Mouse (Mus musculus) cerebellum, adult 2 months (tissue): ENCODE measurements around the gene Fam104a. TPM values are rescaled to one million over a fixed set of nuclear protein-coding genes. Genes with fewer than 3 reads are reported as not detected.

Source experiments
- DNase-seq, 2 experiments: peaks; one replicate each; pipeline ENCODE4 v3.0.0; 2021
- H3K27ac ChIP-seq: fragments of 200-500 bp; 2 replicates; pipeline ENCODE4 v1.5.1; 2012; ENCODE audit warnings: low read length, control low read depth, inconsistent platforms; ENCODE audit not compliant: insufficient read depth
- H3K27me3 ChIP-seq: fragments of 200-500 bp; 2 replicates; pipeline ENCODE4 v1.6.1; 2012; ENCODE audit warnings: inconsistent platforms, mild to moderate bottlenecking, low read length, moderate library complexity; ENCODE audit not compliant: control insufficient read depth, insufficient read depth
- H3K4me1 ChIP-seq: fragments of 200-500 bp; 2 replicates; pipeline ENCODE4 v1.6.1; 2011; ENCODE audit warnings: low read length; ENCODE audit not compliant: control insufficient read depth, insufficient read depth
- H3K4me3 ChIP-seq: fragments of 200-500 bp; replicated peaks from 2 replicates; pipeline ENCODE3; 2011; ENCODE audit warnings: mild to moderate bottlenecking, low read depth, low read length, control low read depth; ENCODE audit not compliant: insufficient read depth
- CTCF ChIP-seq: fragments of 200-500 bp; IDR thresholded peaks from 2 replicates; pipeline ENCODE4 v1.5.1; 2011; ENCODE audit warnings: low read depth, mild to moderate bottlenecking, control low read depth, low read length, moderate library complexity, borderline replicate concordance; ENCODE audit not compliant: insufficient read depth
- POLR2A ChIP-seq: fragments of 200-500 bp; IDR thresholded peaks from 2 replicates; pipeline ENCODE4 v1.6.1; 2011; ENCODE audit warnings: low read length, control low read depth, borderline replicate concordance; ENCODE audit not compliant: insufficient read depth
- WGBS: fragments of 180-500 bp; shearing (Covaris S2); methylation state at CpG from one replicate; pipeline ENCODE4 v1.1.7; 2018; 5-methylcytosine and 5-hydroxymethylcytosine counted together
- polyA plus RNA-seq: library from polyadenylated mRNA; depleted of rRNA; stranded (reverse); fragments of >200 nt; gene quantifications from 2 replicates; pipeline ENCODE4 v1.2.3, GENCODE M21; 2012

The Fam104a gene
- polyA plus RNA-seq, 1 experiment: 32.9 TPM

DNA sequence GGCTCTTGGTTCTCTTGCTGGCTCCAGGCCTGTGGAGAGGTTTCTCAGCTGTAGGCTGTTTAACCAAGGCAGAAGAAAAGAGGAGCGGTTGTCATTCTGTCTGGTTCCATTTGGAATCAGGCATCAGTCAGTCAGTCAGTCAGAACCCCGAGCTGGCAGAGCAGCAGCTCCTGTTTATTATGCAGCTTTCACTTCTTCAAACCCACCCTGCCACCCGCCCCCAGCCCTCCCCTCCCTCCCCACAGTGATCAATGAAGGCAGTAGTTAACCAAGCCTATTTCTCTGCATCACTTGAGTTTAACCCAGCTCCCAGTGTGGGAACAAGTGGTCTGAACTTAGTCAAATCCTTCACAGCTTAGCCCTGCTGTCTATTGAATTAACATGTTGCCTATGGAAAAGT lies 7.9 kb upstream of the Fam104a start:
- WGBS: 60% methylated on average over 3 of the region's 3 CpGs
- no peak overlapping the region for H3K4me3 ChIP-seq
- no peak for DNase-seq
- no peak for TF ChIP-seq CTCF
- TF ChIP-seq POLR2A: no peak
- no peak overlapping the region for H3K27ac ChIP-seq
- H3K4me1 ChIP-seq: no peaks in the 10 kb centered on the region
- H3K27me3 ChIP-seq: no peaks in the 10 kb centered on the region

DNA sequence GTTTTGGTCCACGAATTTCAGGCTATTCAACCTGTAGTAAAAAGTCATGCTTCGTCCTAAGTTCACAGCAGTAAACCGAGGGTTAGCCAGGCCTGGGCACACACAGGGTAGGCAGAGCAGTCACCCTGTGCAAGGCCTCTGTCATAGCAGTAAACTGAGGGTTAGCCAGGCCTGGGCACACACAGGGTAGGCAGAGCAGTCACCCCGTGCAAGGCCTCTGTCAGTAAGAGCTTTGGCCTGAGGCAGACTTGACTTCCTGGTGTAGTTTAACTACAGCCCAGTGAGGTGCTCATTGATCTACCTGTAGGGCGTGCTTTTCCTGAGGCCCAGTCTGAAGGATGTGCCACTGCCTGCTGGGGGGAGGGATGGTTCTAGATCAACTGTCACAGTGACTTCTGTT lies 7.4 kb upstream of the Fam104a start:
- no peak overlapping the region for H3K27ac ChIP-seq
- H3K4me3 ChIP-seq: no peak overlapping the region
- no peak for DNase-seq
- no peaks in the 10 kb centered on the region for H3K4me1 ChIP-seq
- no peaks in the 10 kb centered on the region for H3K27me3 ChIP-seq
- no peak for TF ChIP-seq POLR2A
- TF ChIP-seq CTCF: no peak
- 91% methylated on average over 5 of the region's 5 CpGs for WGBS

GRCm38 (mm10) chr11:113690506-113690905 lies 6.6 kb upstream of the Fam104a start:
- no peak for DNase-seq
- WGBS: 93% methylated on average over 12 of the region's 12 CpGs
- Histone ChIP-seq H3K4me1 (no peaks in the 10 kb centered on the region), H3K4me3 (no peak overlapping the region), H3K27ac (no peak overlapping the region), H3K27me3 (no peaks in the 10 kb centered on the region)
- TF ChIP-seq POLR2A: no peak
- TF ChIP-seq CTCF: no peak

GRCm38 (mm10) chr11:113687031-113687430 lies 3.1 kb upstream of the Fam104a start:
- Histone ChIP-seq H3K4me3 (no peak overlapping the region), H3K4me1 (peaks cover 3% of the 10 kb centered on the region; the same call in 1 of the 2 replicates), H3K27ac (no peak overlapping the region), H3K27me3 (no peaks in the 10 kb centered on the region)
- TF ChIP-seq POLR2A (no peak), CTCF (no peak)
- WGBS: 68% methylated on average over 2 of the region's 2 CpGs
- no peak for DNase-seq

DNA sequence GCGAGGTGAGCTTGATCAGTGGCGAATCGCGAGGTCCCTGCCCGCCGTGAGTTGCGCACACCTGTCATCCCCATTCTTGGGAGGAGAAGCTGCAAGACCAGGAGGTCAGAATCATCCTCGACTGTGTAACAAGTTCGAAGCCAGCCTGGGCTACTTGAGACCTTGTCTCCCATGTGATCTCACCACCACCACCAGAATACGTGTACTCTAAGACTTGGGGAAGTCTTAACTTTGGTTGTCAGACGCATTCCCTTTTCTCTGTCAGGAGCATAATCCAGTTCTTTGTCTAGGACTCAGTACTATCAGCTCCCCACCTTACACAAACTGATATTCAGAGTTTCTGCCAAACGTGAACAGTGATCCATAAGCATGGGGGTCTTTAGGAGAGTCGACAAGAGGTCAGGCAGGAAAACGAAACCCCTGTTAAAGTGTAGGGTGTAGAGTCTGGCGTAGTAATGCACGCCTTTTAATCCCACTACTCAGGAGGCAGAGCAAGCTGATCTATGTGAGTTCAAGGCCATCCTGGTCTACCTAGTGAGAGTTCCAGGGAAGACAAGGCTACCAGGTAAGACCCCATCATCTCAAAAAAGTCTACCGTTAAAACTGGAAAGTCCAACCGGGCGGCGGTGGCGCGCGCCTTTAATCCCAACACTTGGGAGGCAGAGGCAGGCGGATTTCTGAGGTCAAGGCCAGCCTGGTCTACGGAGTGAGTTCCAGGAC lies 912 bp upstream of the Fam104a start:
- DNase-seq: no peak
- WGBS: 41% methylated on average over 25 of the region's 25 CpGs
- Histone ChIP-seq H3K4me3 (peak overlapping the region; percentile 89), H3K27ac (no peak overlapping the region), H3K4me1 (peaks cover 3% of the 10 kb centered on the region; the same call in 1 of the 2 replicates), H3K27me3 (no peaks in the 10 kb centered on the region)
- TF ChIP-seq POLR2A (no peak), CTCF (no peak)

DNA sequence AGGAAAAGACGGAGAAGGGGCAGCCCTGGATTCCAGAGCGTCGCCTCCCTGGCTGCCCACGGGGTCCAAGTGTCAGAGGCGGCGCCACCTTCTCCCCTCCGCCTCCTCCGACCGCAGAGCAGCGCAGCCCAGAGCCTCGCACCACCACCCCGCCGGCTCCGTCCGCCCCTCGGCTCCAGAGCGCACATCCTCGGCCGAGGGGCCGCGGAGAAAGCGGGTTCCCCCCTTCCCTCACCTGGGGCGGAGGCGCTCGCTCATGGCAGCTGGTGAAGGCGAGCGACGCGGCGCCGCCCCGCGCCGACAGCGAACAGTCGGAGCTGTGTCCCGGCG lies 363 bp downstream of the Fam104a start:
- H3K27ac ChIP-seq: peak overlapping the region; percentile 58; the same call in 1 of the 2 replicates
- H3K27me3 ChIP-seq: no peaks in the 10 kb centered on the region
- no peak for TF ChIP-seq CTCF
- no peak for TF ChIP-seq POLR2A
- no peak for DNase-seq
- H3K4me1 ChIP-seq: peaks cover 4% of the 10 kb centered on the region; the same call in 1 of the 2 replicates
- WGBS: under 1% methylated on average over 37 of the region's 38 CpGs
- peak overlapping the region; percentile 93 for H3K4me3 ChIP-seq

DNA sequence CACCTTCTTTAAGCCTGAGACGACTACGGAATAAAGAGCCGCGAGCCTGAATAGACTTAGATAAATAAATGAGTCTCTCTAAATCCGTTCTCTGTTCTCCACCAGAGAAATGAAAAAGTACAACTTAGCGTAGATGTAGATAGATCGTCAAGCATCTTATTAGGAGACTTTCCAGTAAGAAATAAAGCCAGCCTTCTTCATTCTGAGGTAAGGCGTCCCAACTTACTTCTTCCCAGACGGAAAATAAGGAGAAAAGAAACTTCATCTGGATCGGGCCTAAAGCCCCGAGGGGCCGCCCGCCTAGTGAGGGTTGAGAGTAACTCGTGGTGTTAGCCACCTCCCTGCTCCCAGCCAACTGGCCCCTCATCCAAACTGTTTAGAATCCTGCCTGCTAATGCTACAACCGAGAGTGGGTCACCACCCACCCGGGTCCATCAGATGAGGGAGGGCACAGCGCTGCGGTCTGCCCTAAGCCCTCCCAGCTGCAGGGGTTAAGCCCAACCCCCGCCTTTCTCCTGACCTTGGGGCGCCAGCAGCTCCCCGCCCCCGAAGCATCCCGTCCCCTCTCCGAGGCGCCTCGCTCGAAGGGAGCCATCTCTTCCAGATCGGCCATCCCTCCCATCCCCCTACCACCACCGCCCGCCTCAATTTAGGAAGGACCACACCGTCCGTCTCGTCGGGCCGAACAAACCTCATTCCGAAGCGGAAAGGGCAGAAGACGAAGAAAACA lies 893 bp downstream of the Fam104a start:
- H3K4me1 ChIP-seq: peaks cover 7% of the 10 kb centered on the region
- H3K27me3 ChIP-seq: no peaks in the 10 kb centered on the region
- WGBS: 2% methylated on average over 38 of the region's 38 CpGs
- peak in 1 of 2 experiments; percentile 43 for DNase-seq
- no peak for TF ChIP-seq POLR2A
- TF ChIP-seq CTCF: no peak
- H3K4me3 ChIP-seq: peak overlapping the region; percentile 93
- H3K27ac ChIP-seq: peak overlapping the region; percentile 58; the same call in 1 of the 2 replicates

DNA sequence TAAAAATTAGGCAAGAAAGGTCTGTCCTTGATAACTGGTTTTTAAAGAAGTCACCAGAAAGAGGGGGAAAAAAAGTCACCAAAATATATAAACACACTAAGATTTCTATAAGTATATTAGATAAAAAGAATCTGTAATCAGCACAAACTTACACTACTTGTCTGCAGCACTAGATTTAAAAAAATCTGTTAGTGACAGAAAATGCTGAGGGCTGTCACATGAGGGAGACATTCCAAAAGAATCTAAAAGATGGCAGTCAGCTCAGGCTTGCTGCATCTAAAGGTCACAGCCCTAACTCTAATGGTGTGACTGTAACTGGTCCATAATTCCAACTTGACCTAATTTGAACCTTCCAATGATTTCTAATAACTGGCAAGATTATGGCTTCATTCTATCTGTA lies 2.0 kb downstream of the Fam104a start:
- no peak for DNase-seq
- Histone ChIP-seq H3K27ac (no peak overlapping the region), H3K4me1 (peaks cover 12% of the 10 kb centered on the region), H3K4me3 (no peak overlapping the region), H3K27me3 (no peaks in the 10 kb centered on the region)
- TF ChIP-seq CTCF (no peak), POLR2A (no peak)
